Mouse (Mus musculus) heart, embryonic 14.5 days (tissue): ENCODE data around the gene Apon. TPM values are rescaled to one million over a fixed set of nuclear protein-coding genes. Genes with fewer than 3 reads are reported as not detected.

Source experiments
- ATAC-seq: fragments of 200-750 bp; cut with Nextera tagmentation; 2 replicates; pipeline ENCODE4 v1.8.0; 2017; ENCODE audit warnings: low read depth, moderate TSS enrichment; ENCODE audit not compliant: insufficient number of reproducible peaks, insufficient read depth, low FRiP score
- H3K27ac ChIP-seq, 2 experiments: fragments of 200-500 bp in 1 of 2; fragments of 300-500 bp in 1 of 2; sonication (generic) in 1 of 2; replicated peaks in 1 of 2; 2 replicates each; pipeline ENCODE4 v1.5.1; 2012 to 2014; ENCODE audit warnings: low read depth in 2 of 2, low read length in 2 of 2, control low read depth in 1 of 2, mild to moderate bottlenecking in 1 of 2, mixed read lengths in 1 of 2; ENCODE audit not compliant: control insufficient read depth in 1 of 2, insufficient read depth in 1 of 2
- H3K27me3 ChIP-seq: fragments of 300-500 bp; sonication (generic); 2 replicates; pipeline ENCODE4 v1.6.1; 2014; ENCODE audit warnings: mild to moderate bottlenecking, low read length, control low read depth; ENCODE audit not compliant: control insufficient read depth, insufficient read depth
- H3K36me3 ChIP-seq: fragments of 300-500 bp; sonication (generic); 2 replicates; pipeline ENCODE4 v1.6.1; 2014; ENCODE audit warnings: mild to moderate bottlenecking, control low read depth, low read length, mixed read lengths; ENCODE audit not compliant: control insufficient read depth, insufficient read depth
- H3K4me1 ChIP-seq, 2 experiments: fragments of 200-500 bp in 1 of 2; fragments of 300-500 bp in 1 of 2; sonication (generic) in 1 of 2; 2 replicates each; pipeline ENCODE4 v1.6.1; 2012 to 2014; ENCODE audit warnings: low read length in 2 of 2, control low read depth in 1 of 2, mixed read lengths in 1 of 2; ENCODE audit not compliant: control insufficient read depth in 2 of 2, insufficient read depth in 2 of 2
- H3K4me2 ChIP-seq: fragments of 300-500 bp; sonication (generic); 2 replicates; pipeline ENCODE4 v1.6.1; 2014; ENCODE audit warnings: mild to moderate bottlenecking, low read length
- H3K4me3 ChIP-seq, 2 experiments: fragments of 200-500 bp in 1 of 2; fragments of 300-500 bp in 1 of 2; sonication (generic) in 1 of 2; 2 replicates each; pipeline ENCODE4 v1.5.1; 2012 to 2014; ENCODE audit warnings: low read length in 2 of 2, mild to moderate bottlenecking in 2 of 2, control low read depth in 1 of 2, low read depth in 1 of 2, moderate library complexity in 1 of 2; ENCODE audit not compliant: control insufficient read depth in 1 of 2, insufficient read depth in 1 of 2
- H3K9ac ChIP-seq: fragments of 300-500 bp; sonication (generic); 2 replicates; pipeline ENCODE4 v1.6.1; 2014; ENCODE audit warnings: mild to moderate bottlenecking, low read length
- H3K9me3 ChIP-seq: fragments of 300-500 bp; sonication (generic); 2 replicates; pipeline ENCODE4 v1.6.1; 2016; ENCODE audit warnings: low read length, control low read depth; ENCODE audit not compliant: control insufficient read depth
- WGBS: fragments of 180-500 bp; shearing (Covaris S2); extraction: QIAGEN DNeasy Blood & Tissue Kit; methylation state at CpG from one replicate; pipeline ENCODE4 v1.1.7; 2014; 5-methylcytosine and 5-hydroxymethylcytosine counted together
- polyA plus RNA-seq: library from polyadenylated mRNA; unstranded; fragments of >200 nt; fragmentation: Nextera tagmentation; extraction: Ambion mirVana; gene quantifications from 2 replicates; pipeline ENCODE4 v1.2.1, GENCODE M21; 2014

Gene Apon
- polyA plus RNA-seq, 1 experiment from 2014 or later: not detected

GRCm38 (mm10) chr10:128296370-128297090, 42.6 kb downstream of the Apon start:
- H3K9ac ChIP-seq: no peak overlapping the region; the same call in 1 of the 2 replicates
- WGBS: 74% methylated on average over 13 of the region's 13 CpGs
- H3K36me3 ChIP-seq: peaks cover 15% of the 10 kb centered on the region
- H3K4me1 ChIP-seq: peaks cover 20 to 22% of the 10 kb centered on the region in 2 experiments
- H3K27me3 ChIP-seq: no peaks in the 10 kb centered on the region
- no peak overlapping the region for H3K4me3 ChIP-seq
- no peak overlapping the region for H3K27ac ChIP-seq
- peak overlapping the region; percentile 48 for H3K4me2 ChIP-seq
- ATAC-seq: no peak
- no peaks in the 10 kb centered on the region for H3K9me3 ChIP-seq

GRCm38 (mm10) chr10:128297221-128297620, 43.3 kb downstream of the Apon start:
- no peak for ATAC-seq
- H3K27ac ChIP-seq: peak overlapping the region; percentile 81 to 86
- no peaks in the 10 kb centered on the region for H3K27me3 ChIP-seq
- peaks cover 20 to 23% of the 10 kb centered on the region in 2 experiments for H3K4me1 ChIP-seq
- H3K36me3 ChIP-seq: peaks cover 8% of the 10 kb centered on the region
- H3K4me2 ChIP-seq: peak overlapping the region; percentile 48
- H3K9ac ChIP-seq: peak overlapping the region; percentile 14
- H3K9me3 ChIP-seq: no peaks in the 10 kb centered on the region
- 47% methylated on average over 4 of the region's 4 CpGs for WGBS
- H3K4me3 ChIP-seq: 0 out of 4 replicates have a peak overlapping the region, but pooled peaks of 1 of the 2 experiments have one; percentile 7

GRCm38 (mm10) chr10:128297622-128298021, 43.7 kb downstream of the Apon start:
- WGBS: 38% methylated on average over 11 of the region's 11 CpGs
- H3K27ac ChIP-seq: peak overlapping the region; percentile 81 to 86
- peak overlapping the region; percentile 48 for H3K4me2 ChIP-seq
- H3K27me3 ChIP-seq: no peaks in the 10 kb centered on the region
- peak; percentile 84 for ATAC-seq
- no peaks in the 10 kb centered on the region for H3K9me3 ChIP-seq
- peak overlapping the region; percentile 14 for H3K9ac ChIP-seq
- peaks cover 4% of the 10 kb centered on the region; the same call in 1 of the 2 replicates for H3K36me3 ChIP-seq
- H3K4me1 ChIP-seq: peaks cover 23 to 27% of the 10 kb centered on the region in 2 experiments
- 0 out of 4 replicates have a peak overlapping the region, but pooled peaks of 1 of the 2 experiments have one; percentile 7 for H3K4me3 ChIP-seq

- Histone ChIP-seq H3K4me2 (no peak overlapping the region), H3K9me3 (no peaks in the 10 kb centered on the region), H3K36me3 (no peaks in the 10 kb centered on the region), H3K27me3 (no peaks in the 10 kb centered on the region), H3K9ac (peak overlapping the region; percentile 14), H3K27ac (peak overlapping the region; percentile 81 to 86), H3K4me1 (peaks cover 23 to 28% of the 10 kb centered on the region in 2 experiments), H3K4me3 (no peak overlapping the region)
- no peak for ATAC-seq
- 58% methylated on average over 6 of the region's 6 CpGs for WGBS
Measured at GRCm38 (mm10) chr10:128298243-128298642, 44.3 kb downstream of the Apon start.

- no peaks in the 10 kb centered on the region for H3K36me3 ChIP-seq
- 64% methylated on average over 11 of the region's 11 CpGs for WGBS
- no peaks in the 10 kb centered on the region for H3K27me3 ChIP-seq
- H3K9me3 ChIP-seq: no peaks in the 10 kb centered on the region
- H3K4me1 ChIP-seq: peaks cover 25 to 30% of the 10 kb centered on the region in 2 experiments
- peak within 1 kb of the TSS; percentile 14 for H3K9ac ChIP-seq
- H3K27ac ChIP-seq: peak within 1 kb of the TSS; percentile 81 to 86
- 0 out of 4 replicates have a peak within 1 kb of the TSS, but pooled peaks of 1 of the 2 experiments have one; percentile 7 for H3K4me3 ChIP-seq
- H3K4me2 ChIP-seq: peak within 1 kb of the TSS; percentile 48
- ATAC-seq: no peak
Measured at GRCm38 (mm10) chr10:128298702-128299171, 44.8 kb downstream of the Apon start, which contains the start of gene Il23a. TSS of gene Il23a (minus strand) at chr10:128298752.

- peak overlapping the region; percentile 52 to 74; a peak in 3 of 4 replicates for H3K4me3 ChIP-seq
- H3K27ac ChIP-seq: peak overlapping the region; percentile 94 to 98; a peak in 3 of 4 replicates
- 30% methylated on average over 3 of the region's 3 CpGs for WGBS
- peak overlapping the region; percentile 84 for H3K9ac ChIP-seq
- no peaks in the 10 kb centered on the region for H3K9me3 ChIP-seq
- peaks cover 15% of the 10 kb centered on the region; the same call in 1 of the 2 replicates for H3K36me3 ChIP-seq
- ATAC-seq: no peak
- peaks cover 22 to 26% of the 10 kb centered on the region in 2 experiments for H3K4me1 ChIP-seq
- H3K27me3 ChIP-seq: no peaks in the 10 kb centered on the region
- H3K4me2 ChIP-seq: peak overlapping the region; percentile 66
Measured at GRCm38 (mm10) chr10:128302357-128302756, 48.5 kb downstream of the Apon start.

GRCm38 (mm10) chr10:128302785-128303125, 48.9 kb downstream of the Apon start:
- H3K4me1 ChIP-seq: peaks cover 18 to 22% of the 10 kb centered on the region in 2 experiments

More at GRCm38 (mm10) chr10:128302785-128303125, 48.9 kb downstream of the Apon start:
- Histone ChIP-seq H3K9me3 (no peaks in the 10 kb centered on the region), H3K4me2 (peak overlapping the region; percentile 66), H3K27me3 (no peaks in the 10 kb centered on the region), H3K36me3 (peaks cover 15% of the 10 kb centered on the region; the same call in 1 of the 2 replicates), H3K4me3 (peak overlapping the region; percentile 52 to 74), H3K9ac (peak overlapping the region; percentile 84), H3K27ac (peak overlapping the region; percentile 94 to 98)
- ATAC-seq: 0 out of 2 replicates have a peak, but pooled peaks have one; percentile 8
- WGBS: 1% methylated on average over 9 of the region's 9 CpGs
